Mouse (Mus musculus): ENCODE data around the gene Osbpl7.
A peak's percentile ranks its signal among the peaks of the same experiment; 100 is the strongest.

The Osbpl7 gene

GRCm38 (mm10) chr11:97038881-97039280 lies 11.5 kb upstream of the Osbpl7 start:
- no peak for DNase-seq (ENCODE audit: low read depth, low spot score)

GRCm38 (mm10) chr11:97040301-97041021 lies 10.0 kb upstream of the Osbpl7 start:
- DNase-seq (ENCODE audit: low read depth, low spot score), result no peak

- DNase-seq (ENCODE audit: low read depth, low spot score), result peak; percentile 96
Observed at GRCm38 (mm10) chr11:97041022-97041899, 9.2 kb upstream of the Osbpl7 start, which contains the start of the genes Lrrc46 and Mrpl10. Gene Lrrc46, minus strand, starts transcription at chr11:97041407. Gene Mrpl10, plus strand, starts transcription at chr11:97041560.

- no peak for DNase-seq (ENCODE audit: low read depth, low spot score)
Observed at GRCm38 (mm10) chr11:97044902-97045301, 5.5 kb upstream of the Osbpl7 start.

- no peak for DNase-seq (ENCODE audit: low read depth, low spot score)
Observed at GRCm38 (mm10) chr11:97045861-97046260, 4.6 kb upstream of the Osbpl7 start.

- no peak for DNase-seq (ENCODE audit: low read depth, low spot score)
Observed at GRCm38 (mm10) chr11:97048090-97048650, 2.3 kb upstream of the Osbpl7 start.

- DNase-seq (ENCODE audit: low read depth, low spot score), result no peak
Observed at GRCm38 (mm10) chr11:97049492-97050085, 839 bp upstream of the Osbpl7 start.

GRCm38 (mm10) chr11:97050944-97051586 lies 637 bp downstream of the Osbpl7 start:
- no peak for DNase-seq (ENCODE audit: low read depth, low spot score)

GRCm38 (mm10) chr11:97052219-97052646 lies 1.8 kb downstream of the Osbpl7 start:
- no peak for DNase-seq (ENCODE audit: low read depth, low spot score)

- DNase-seq (ENCODE audit: low read depth, low spot score), result no peak
Observed at GRCm38 (mm10) chr11:97063274-97063920, 13.0 kb downstream of the Osbpl7 start.

- DNase-seq (ENCODE audit: low read depth, low spot score), result no peak
Observed at GRCm38 (mm10) chr11:97063921-97064295, 13.5 kb downstream of the Osbpl7 start.

- no peak for DNase-seq (ENCODE audit: low read depth, low spot score)
Observed at GRCm38 (mm10) chr11:97065538-97066295, 15.3 kb downstream of the Osbpl7 start.

GRCm38 (mm10) chr11:97066656-97067360 lies 16.4 kb downstream of the Osbpl7 start:
- DNase-seq (ENCODE audit: low read depth, low spot score), result no peak

- DNase-seq (ENCODE audit: low read depth, low spot score), result no peak
Observed at GRCm38 (mm10) chr11:97069333-97069732, 18.9 kb downstream of the Osbpl7 start.

- no peak for DNase-seq (ENCODE audit: low read depth, low spot score)
Observed at GRCm38 (mm10) chr11:97069770-97070169, 19.3 kb downstream of the Osbpl7 start.

- no peak for DNase-seq (ENCODE audit: low read depth, low spot score)
Observed at GRCm38 (mm10) chr11:97071129-97071528, 20.7 kb downstream of the Osbpl7 start.

GRCm38 (mm10) chr11:97072533-97072932 lies 22.1 kb downstream of the Osbpl7 start:
- DNase-seq (ENCODE audit: low read depth, low spot score), result peak; percentile 76

GRCm38 (mm10) chr11:97074235-97074634 lies 23.8 kb downstream of the Osbpl7 start:
- no peak for DNase-seq (ENCODE audit: low read depth, low spot score)

GRCm38 (mm10) chr11:97078751-97079150 lies 28.3 kb downstream of the Osbpl7 start:
- no peak for DNase-seq (ENCODE audit: low read depth, low spot score)
